Mouse (Mus musculus): ENCODE measurements at regions not wholly inside any gene's neighbourhood (a gene's known extent, or its start where the extent isn't known, plus 50 kb on each side); places are given as distances from the start of the nearest gene placed in this dataset.

DNA sequence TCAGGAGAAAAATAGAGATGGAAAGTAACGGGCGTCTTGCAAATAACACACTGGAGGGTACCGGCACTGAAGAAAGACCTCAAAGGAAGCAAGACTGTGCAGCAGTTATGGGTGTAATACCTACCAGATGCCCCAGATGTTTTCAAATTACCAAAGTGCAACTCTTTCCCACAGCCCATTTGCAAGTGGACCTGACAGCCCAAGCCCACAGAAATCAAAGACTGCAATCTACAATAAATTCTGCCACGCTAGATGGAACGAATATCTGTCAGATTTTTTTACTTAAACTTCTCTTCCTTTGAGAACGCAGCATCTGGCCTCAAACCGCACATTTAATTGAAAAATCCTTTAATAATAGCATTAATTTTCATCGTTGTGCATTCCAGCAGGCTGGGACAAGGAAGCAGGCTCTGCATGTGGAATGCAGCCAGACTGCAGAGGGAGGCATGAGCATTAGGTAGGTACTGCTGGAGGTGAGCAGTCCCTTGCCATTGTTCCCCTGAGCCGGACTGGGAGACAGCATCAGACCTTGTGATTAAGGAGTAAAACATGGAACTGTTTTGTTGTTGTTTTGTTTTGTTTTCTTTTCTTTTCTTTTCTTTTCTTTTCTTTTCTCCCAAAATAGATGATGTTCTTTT, 419.9 kb downstream of the Efnb2 start:
- no peak for TF ChIP-seq POLR2A (IDR thresholded peaks at IDR 0.05; ENCODE audit: borderline replicate concordance, extremely low read depth, insufficient read depth, insufficient read length)
- H3K36me3 ChIP-seq (ENCODE audit: control insufficient read depth, insufficient read depth, low read length): no peaks in the 10 kb centered on the region
- peak; percentile 49 for DNase-seq (ENCODE audit: low spot score)
- no peak overlapping the region for H3K4me2 ChIP-seq (replicated peaks; ENCODE audit: low read depth, low read length, severe bottlenecking)
- 13% methylated on average over 9 of the region's 9 CpGs for WGBS
- ATAC-seq (ENCODE audit: low FRiP score, low read depth): no peak
- no peak overlapping the region for H3K4me3 ChIP-seq (replicated peaks; ENCODE audit: low read length)
- no peak overlapping the region for H3K9ac ChIP-seq (ENCODE audit: low read depth, low read length, severe bottlenecking)
- no peaks in the 10 kb centered on the region for H3K27me3 ChIP-seq (ENCODE audit: control insufficient read depth, insufficient read depth, low read length)
- no peak overlapping the region for H3K27ac ChIP-seq (replicated peaks; ENCODE audit: low read depth, low read length)
- H3K9me3 ChIP-seq (ENCODE audit: control insufficient read depth, low read length): no peaks in the 10 kb centered on the region
- H3K4me1 ChIP-seq (ENCODE audit: control insufficient read depth, insufficient read depth, low read length): peaks cover 15% of the 10 kb centered on the region

- H3K36me3 ChIP-seq (ENCODE audit: control insufficient read depth, insufficient read depth, low read length): no peaks in the 10 kb centered on the region
- ATAC-seq (ENCODE audit: low FRiP score, low read depth) (no peak), DNase-seq (ENCODE audit: low spot score) (no peak)
- TF ChIP-seq POLR2A (IDR thresholded peaks at IDR 0.05; ENCODE audit: borderline replicate concordance, extremely low read depth, insufficient read depth, insufficient read length): no peak
- H3K9ac ChIP-seq (ENCODE audit: low read depth, low read length, severe bottlenecking): no peak overlapping the region
- H3K27ac ChIP-seq (replicated peaks; ENCODE audit: low read depth, low read length): no peak overlapping the region
- H3K4me1 ChIP-seq (ENCODE audit: control insufficient read depth, insufficient read depth, low read length): peaks cover 15% of the 10 kb centered on the region
- no peak overlapping the region for H3K4me3 ChIP-seq (replicated peaks; ENCODE audit: low read length)
- H3K9me3 ChIP-seq (ENCODE audit: control insufficient read depth, low read length): no peaks in the 10 kb centered on the region
- WGBS: 69% methylated on average over 12 of the region's 12 CpGs
- H3K4me2 ChIP-seq (replicated peaks; ENCODE audit: low read depth, low read length, severe bottlenecking): no peak overlapping the region
- H3K27me3 ChIP-seq (ENCODE audit: control insufficient read depth, insufficient read depth, low read length): no peaks in the 10 kb centered on the region
Measured at GRCm38 (mm10) chr8:8239489-8239888, 421.6 kb downstream of the Efnb2 start.

GRCm38 (mm10) chr8:8238051-8238450, 423.0 kb downstream of the Efnb2 start:
- Histone ChIP-seq H3K27ac (replicated peaks; ENCODE audit: low read depth, low read length) (no peak overlapping the region), H3K4me1 (ENCODE audit: control insufficient read depth, insufficient read depth, low read length) (peaks cover 15% of the 10 kb centered on the region), H3K27me3 (ENCODE audit: control insufficient read depth, insufficient read depth, low read length) (no peaks in the 10 kb centered on the region), H3K36me3 (ENCODE audit: control insufficient read depth, insufficient read depth, low read length) (no peaks in the 10 kb centered on the region), H3K4me2 (replicated peaks; ENCODE audit: low read depth, low read length, severe bottlenecking) (no peak overlapping the region), H3K4me3 (replicated peaks; ENCODE audit: low read length) (no peak overlapping the region), H3K9me3 (ENCODE audit: control insufficient read depth, low read length) (no peaks in the 10 kb centered on the region), H3K9ac (ENCODE audit: low read depth, low read length, severe bottlenecking) (no peak overlapping the region)
- no peak for ATAC-seq (ENCODE audit: low FRiP score, low read depth)
- TF ChIP-seq POLR2A (IDR thresholded peaks at IDR 0.05; ENCODE audit: borderline replicate concordance, extremely low read depth, insufficient read depth, insufficient read length): no peak
- no peak for DNase-seq (ENCODE audit: low spot score)
- WGBS: 52% methylated on average over 6 of the region's 6 CpGs

DNA sequence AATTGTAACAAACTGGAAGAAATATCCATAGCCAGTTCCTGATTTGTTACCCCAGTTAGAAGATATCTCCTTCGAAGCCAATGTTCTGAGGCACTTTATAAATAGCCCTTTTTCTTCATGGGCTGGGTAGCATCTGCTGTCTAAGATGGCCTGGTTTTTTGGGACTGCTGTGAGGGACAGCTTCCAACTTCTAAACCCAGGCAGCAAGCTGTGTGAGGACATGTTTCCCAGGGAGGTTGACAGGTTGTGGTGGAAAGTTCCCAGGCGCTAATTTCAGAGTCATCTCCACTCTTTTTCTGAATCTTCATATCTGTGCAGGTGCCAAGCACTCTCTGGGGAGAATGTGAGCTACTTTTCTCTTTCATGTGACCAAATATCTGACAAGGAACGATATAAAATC, 427.4 kb downstream of the Efnb2 start:
- ATAC-seq (ENCODE audit: low FRiP score, low read depth) (no peak), DNase-seq (ENCODE audit: low spot score) (no peak)
- H3K4me2 ChIP-seq (replicated peaks; ENCODE audit: low read depth, low read length, severe bottlenecking): no peak overlapping the region
- WGBS: 88% methylated on average over 3 of the region's 3 CpGs
- no peaks in the 10 kb centered on the region for H3K4me1 ChIP-seq (ENCODE audit: control insufficient read depth, insufficient read depth, low read length)
- no peaks in the 10 kb centered on the region for H3K27me3 ChIP-seq (ENCODE audit: control insufficient read depth, insufficient read depth, low read length)
- H3K9me3 ChIP-seq (ENCODE audit: control insufficient read depth, low read length): no peaks in the 10 kb centered on the region
- H3K36me3 ChIP-seq (ENCODE audit: control insufficient read depth, insufficient read depth, low read length): no peaks in the 10 kb centered on the region
- no peak for TF ChIP-seq POLR2A (IDR thresholded peaks at IDR 0.05; ENCODE audit: borderline replicate concordance, extremely low read depth, insufficient read depth, insufficient read length)
- H3K4me3 ChIP-seq (replicated peaks; ENCODE audit: low read length): no peak overlapping the region
- no peak overlapping the region for H3K27ac ChIP-seq (replicated peaks; ENCODE audit: low read depth, low read length)
- H3K9ac ChIP-seq (ENCODE audit: low read depth, low read length, severe bottlenecking): no peak overlapping the region

DNA sequence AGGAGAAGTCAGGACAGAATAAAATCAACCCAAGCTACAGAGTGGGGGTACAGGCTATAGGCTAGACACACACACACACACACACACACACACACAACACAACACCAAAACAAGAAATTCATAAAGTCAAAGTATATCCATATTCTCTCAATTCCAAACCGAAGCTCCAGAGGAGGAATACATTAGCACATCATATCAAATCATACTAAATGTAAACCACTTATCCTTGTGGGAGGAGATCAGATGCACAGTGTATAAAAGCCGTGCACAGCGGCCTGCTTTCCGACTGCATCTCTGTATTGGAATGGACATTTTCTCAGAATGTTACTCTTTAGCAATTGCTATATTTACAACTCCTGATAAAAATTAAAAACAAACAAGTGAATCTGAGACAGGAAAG, 427.9 kb downstream of the Efnb2 start:
- WGBS: 94% methylated on average over 4 of the region's 4 CpGs
- Histone ChIP-seq H3K4me2 (replicated peaks; ENCODE audit: low read depth, low read length, severe bottlenecking) (no peak overlapping the region), H3K9me3 (ENCODE audit: control insufficient read depth, low read length) (no peaks in the 10 kb centered on the region), H3K9ac (ENCODE audit: low read depth, low read length, severe bottlenecking) (no peak overlapping the region), H3K27ac (replicated peaks; ENCODE audit: low read depth, low read length) (no peak overlapping the region), H3K36me3 (ENCODE audit: control insufficient read depth, insufficient read depth, low read length) (no peaks in the 10 kb centered on the region), H3K4me3 (replicated peaks; ENCODE audit: low read length) (no peak overlapping the region), H3K27me3 (ENCODE audit: control insufficient read depth, insufficient read depth, low read length) (no peaks in the 10 kb centered on the region), H3K4me1 (ENCODE audit: control insufficient read depth, insufficient read depth, low read length) (no peaks in the 10 kb centered on the region)
- DNase-seq (ENCODE audit: low spot score): no peak
- no peak for TF ChIP-seq POLR2A (IDR thresholded peaks at IDR 0.05; ENCODE audit: borderline replicate concordance, extremely low read depth, insufficient read depth, insufficient read length)
- ATAC-seq (ENCODE audit: low FRiP score, low read depth): no peak

Data from limb, embryonic 14.5 days (tissue).